Mouse (Mus musculus): ENCODE results near the gene Fgf3.

GRCm38 (mm10) chr7:144789601-144790556 lies 48.0 kb upstream of the Fgf3 start:
- TF ChIP-seq POLR2A (IDR thresholded peaks at IDR 0.05; ENCODE audit: borderline replicate concordance, low read depth, low read length) = no peak
- no peak for TF ChIP-seq CTCF (IDR thresholded peaks at IDR 0.05; ENCODE audit: low read depth, low read length)

Data from bone marrow macrophage, adult 2 months (primary cell).